Mouse (Mus musculus) layer of hippocampus, adult 9-11 months (tissue): ENCODE results near the gene Shroom1.

Source experiments
- DNase-seq: peaks from one replicate; pipeline ENCODE4 v3.0.0; 2022

Gene Shroom1

DNA sequence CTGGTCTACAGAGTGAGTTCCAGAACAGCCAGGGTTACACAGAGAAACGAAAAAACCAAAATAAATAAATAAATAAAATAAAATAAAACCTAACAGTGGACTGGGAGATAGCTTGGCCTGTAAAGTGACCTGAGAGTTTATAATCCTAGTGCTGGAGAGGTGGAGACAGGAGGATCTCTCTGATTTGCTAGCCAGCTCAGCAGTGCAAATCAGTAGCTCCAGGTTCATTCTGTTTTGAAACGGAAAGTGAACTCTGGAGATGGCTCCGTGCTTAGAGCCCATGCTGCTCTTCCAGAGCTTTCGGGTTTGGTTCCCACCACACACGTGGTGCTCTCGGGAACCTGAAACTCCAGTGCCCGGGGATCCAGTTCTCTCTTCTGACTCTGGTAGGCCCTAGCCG, 9.0 kb upstream of the Shroom1 start:
- DNase-seq = no peak

DNA sequence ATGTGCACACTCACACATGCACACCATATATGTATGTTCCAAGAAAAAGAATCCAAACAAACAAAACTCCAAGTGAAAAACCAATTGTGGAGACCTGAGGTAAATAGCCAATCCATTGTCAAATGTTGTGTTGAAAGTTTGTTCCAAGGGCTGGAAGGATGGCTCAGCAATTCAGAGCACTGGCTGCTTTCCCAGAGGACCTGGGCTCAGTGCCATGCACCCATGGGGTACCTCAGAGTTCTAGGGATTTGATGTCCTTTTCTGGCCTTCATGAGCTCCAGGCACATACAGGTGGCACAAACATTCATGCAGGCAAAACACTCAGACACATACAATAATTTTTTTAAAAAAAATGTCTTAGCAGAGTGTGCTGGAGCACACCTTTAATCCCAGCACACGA, 8.5 kb upstream of the Shroom1 start:
- DNase-seq = no peak

DNA sequence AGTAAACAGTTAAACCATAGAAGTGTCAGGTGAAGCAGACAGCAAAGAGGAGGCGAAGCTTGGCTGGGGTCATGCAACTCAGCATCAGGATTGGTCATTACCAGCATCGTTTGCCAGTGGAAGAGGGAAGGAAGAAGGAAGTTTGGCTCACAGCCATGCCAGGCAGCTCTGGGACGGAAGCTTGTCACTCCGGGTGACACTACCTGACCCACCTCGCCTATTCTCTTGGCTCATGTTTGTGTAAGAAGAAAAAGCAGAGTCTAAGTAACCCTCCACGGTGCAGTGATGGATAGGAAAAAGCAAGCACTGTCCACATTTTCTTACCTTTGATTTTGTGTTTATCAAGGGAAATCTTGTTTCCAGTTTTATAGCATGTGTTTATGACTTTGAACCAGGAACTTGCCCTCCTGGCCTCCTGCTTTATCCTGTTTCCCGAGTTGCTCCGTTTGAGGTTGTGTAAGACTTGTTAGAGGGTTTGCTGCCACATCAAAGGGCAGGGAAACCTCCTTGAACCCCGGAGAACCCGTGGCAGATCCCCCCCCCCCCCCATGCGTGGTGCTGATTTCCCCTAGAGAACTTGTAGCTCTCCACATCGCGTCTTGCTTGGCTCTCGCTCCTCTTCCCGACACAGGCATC, 6.8 kb upstream of the Shroom1 start:
- no peak for DNase-seq

DNA sequence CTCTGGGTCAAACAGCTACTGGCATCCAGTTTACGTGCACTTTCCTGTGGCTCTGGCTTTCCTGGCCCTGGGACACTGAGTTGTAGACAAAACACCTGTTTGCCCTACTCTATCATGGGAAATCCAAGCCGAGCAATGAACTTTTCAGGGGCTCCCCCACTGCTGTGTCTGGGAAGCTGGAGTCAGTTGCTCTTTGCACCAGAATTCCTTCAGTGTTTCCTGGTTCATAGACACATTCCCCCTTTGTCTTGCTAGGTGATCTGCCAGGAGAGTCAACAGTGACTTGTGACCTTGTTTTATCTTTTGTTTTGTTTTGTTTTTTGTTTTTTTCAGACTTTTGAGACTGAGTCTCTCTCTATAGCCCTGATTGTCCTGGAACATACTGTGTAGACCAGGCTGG, 5.6 kb upstream of the Shroom1 start:
- no peak for DNase-seq

DNA sequence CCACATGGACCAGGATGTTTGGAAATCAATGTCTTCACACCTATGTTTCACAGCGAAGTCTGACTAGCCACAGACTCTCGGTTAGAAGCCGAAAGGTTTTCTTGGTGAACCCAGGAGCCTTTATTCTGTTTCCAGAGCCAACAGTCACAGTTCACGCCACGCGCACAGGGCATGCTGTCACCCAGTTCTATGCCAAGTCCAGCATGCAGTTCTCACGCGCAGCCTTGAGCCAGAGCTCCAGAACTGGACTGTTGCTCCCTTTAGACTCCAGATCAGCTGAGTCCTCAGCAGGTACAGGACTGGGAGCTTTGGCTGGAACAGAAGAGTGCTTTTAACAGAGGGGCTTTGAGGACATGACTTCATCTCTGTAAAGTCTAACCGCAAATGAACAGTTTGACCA, 4.6 kb upstream of the Shroom1 start:
- no peak for DNase-seq

DNA sequence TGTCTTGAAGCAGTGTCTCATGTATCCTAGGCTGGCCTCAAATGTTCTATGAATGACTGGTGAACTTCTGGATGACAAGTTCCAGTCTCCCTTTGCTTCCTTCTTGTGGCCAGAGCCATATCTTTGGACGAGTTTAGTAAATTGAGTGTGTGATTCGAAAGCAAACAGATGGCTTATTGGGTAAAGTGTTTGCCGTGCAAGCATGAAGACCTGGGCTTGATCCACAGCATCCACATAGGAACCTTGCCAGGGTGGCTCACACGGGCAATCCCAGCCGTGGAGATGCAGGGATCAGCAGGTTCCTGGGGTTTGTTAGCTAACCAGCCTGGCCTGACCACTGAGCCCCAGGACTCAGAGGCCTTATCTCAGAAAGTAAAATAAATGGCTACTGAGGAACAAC, 4.0 kb upstream of the Shroom1 start:
- no peak for DNase-seq

DNA sequence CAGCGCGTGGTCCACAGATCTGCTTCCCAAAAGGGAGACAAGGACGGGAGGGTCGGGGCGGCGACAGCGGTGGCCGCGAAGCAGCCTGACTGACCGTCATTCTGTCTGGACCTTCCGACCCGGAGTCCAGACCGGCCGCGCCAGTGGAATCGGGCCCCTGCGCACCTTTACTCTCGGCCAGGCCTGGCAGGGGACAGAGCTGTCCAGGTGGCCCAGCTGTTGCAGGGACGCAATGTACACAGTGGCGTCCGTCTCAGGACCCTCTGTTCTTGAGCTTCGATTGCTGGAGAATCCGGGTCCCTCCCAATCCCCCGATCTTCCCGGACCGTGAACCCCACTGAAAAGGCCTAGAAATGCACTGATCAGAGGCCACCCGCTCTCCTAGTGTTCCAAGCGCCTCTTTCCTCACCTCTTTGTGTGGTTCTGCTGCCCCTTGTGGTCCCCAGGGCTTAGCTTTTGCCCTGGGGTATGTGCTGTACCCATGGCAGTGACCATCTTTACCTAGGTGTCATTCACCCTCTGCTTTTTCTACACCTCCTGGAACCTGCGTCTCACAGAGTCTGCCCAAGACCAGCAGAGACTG, 458 bp downstream of the Shroom1 start:
- no peak for DNase-seq

DNA sequence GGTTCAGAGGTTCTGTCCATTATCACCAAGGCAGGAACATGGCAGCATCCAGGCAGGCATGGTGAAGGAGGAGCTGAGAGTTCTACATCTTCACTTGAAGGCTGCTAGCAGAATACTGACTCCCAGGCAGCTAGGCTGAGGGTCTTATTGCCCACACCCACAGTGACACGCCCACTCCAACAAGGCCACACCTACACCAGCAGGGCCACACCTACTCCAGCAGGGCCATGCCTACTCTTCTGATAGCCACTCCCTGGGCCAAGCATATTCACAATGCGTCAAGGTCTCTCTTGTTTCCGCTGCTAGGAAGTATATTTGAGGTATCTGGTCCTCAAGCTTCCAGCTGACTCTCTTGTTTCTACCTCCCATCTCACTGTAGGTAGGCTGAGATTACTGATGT, 2.0 kb downstream of the Shroom1 start:
- no peak for DNase-seq

DNA sequence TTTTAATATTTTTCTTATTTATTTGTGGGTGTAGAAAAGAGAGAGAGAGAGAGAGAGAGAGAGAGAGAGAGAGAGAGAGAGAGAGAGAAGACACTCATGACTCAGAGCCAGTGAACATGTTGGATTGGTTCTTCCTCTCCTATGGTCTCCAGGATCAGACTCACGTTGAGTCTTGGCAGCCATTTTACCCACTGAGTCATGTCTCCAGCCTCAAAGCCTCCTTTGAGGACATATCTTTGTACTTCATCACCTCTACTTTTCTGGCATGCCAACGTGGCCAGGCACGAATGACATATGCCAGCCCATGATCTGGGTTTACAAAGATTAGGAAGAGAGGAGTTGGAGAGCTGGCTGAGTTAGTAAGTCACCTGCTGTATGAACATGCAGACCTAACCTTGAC, 3.2 kb downstream of the Shroom1 start:
- no peak for DNase-seq

DNA sequence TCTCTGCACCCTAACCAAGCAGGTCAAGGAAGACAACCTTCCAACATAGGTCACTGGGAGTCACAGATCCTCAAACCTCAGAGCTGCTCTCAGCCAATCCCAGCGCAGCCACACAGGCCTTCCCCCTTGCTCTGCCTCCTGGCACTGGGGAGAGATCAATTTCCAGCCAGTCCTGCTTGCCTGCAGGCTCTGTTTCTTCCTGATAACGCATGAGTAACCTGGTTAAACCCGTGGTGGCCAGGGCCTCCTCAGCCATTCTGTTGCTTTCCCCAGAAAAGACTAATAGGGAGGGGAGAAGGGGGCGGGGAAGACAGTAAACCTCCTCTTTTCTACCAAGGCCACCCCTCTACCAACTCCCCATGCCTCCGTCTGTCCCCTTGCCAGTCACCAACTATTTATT, 4.7 kb downstream of the Shroom1 start:
- no peak for DNase-seq

DNA sequence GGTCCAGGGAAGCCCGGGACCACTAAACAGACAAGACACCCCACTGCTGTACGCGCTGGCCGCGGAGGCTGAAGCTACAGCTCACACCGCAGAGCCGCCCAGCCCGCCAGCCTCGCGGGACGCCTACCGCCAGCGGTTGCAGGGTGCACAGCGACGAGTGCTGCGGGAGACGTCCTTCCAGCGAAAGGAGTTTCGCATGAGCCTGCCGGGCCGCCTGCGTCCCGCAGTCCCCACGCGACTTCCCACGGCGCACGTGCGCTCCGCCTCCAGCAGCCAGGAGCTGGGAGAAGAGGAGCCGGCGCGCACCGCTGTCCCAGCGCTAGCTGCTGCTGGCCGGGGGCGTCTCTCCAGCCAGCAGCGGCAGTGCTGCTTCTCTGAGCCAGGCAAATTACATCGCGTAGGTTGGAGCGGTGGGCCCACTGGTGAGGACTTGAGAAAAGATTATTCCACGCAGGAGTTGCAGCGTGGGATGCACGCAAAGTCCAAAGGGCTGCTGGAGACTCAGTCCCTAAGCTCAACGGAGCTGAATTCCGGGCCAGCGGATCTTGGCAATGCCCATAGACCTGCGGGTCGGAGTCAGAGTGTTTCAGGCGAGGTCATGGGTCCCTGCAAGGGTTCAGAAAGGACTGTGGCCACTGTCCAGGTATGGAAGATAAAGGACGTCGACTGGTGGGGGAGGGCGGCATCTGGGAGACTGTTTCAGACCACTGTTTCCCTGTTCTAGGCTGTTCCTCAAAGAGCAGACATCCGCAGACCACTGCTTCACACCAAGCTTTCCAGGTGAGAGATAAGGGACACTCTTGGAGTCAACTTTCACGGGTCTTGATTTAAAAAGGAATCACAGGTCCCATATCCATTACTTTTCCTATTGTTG, 6.8 kb downstream of the Shroom1 start:
- no peak for DNase-seq

DNA sequence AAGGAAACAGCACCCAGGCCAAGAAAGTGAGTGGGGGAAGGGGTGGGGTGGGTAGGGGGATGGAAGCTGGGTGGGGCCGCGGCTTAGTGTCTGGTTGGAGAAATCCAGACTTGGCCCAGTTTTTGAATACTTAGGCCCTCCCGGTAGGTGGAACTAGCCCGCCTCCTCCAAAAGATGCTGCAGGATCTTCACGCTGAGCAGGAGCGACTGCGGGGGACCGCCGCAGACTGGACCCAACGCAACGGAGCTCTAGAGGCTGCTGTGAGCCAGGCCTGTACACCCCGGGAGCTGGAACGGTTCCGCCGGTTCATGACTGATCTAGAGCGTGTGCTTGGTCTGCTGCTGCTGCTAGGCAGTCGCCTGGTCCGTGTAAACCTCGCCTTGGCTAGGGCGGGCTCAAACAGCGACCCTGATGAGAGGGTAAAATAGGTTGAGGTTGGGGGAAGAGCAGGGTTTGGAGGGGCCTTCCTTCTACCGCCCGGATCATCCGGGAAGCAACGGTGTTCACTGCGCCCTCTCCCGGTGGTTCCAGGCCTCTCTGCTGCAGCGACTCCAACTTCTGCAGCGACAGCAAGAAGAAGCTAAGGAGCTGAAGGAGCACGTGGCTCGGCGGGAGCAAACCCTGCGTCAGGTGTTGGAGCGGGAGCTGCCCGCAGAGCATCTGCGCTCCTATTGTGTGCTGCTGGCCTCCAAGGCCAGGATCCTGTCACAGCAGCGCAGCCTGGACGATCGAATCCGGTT, 9.4 kb downstream of the Shroom1 start:
- peak; percentile 77 for DNase-seq

DNA sequence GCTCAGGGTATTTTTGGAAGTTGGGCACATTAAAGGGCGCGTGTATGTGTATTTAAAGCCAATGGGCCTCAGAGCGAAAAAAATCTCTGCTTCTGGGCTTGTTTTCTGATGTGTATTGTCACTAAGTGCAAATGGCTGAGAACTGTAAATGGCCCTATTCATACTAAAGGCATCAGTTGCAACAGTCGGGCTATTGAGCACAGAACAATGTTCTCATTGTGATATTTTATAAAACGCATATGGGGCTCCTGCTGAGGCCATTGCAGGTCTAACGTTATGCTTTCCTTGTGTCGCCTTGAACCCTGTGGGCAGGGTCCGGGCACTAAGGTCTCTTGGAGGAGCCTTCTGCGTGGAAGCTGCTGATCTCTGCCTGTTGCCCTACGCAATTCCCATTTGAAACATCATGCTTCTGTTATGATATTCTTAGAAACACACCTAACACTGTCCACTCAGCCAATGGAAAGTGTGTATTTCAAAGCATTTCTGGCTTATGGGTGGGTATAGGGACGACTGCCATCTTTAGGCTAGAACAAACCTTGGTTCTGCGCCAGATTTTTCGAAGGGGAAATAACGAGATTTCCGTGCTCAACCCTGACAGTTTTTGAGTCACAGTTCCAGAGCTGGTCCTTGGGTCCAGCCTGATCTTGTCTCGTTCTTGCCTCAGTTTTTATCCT, 12.4 kb downstream of the Shroom1 start:
- DNase-seq = no peak

DNA sequence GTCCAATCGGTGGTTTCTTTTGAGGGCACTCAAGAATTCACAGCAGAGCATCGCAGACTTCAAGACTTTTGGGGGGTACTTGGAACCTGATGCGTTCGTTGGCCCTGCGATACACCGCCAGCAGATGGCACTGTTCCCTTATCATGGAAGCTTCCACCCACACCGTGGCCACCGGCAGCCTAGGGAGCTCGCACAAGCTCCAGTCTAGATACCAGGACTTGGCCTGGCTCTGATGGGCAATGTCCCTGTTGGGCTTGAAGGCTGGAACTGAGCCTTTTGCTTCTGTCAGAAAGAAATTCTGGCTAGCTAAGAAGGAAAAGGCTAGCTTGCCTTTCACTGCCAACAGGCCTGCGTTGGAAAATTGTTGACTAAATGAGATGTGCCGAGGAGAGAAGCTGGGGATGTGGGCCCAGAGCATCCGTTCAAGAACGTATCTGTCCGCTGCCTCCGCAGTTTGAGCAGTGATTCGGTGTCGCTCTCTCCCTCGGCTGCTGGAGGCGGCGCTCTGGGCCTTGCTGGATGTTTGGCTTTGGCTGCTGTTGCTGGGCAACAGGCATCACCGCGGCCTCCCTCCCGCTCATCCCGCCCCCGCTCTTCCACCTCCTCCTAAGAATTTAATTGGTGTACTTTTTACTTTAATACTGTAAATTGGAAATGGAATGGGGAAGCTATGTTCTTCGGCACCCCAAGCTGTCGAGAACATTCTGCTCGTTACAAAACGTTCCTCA, 13.1 kb downstream of the Shroom1 start, which contains the start of gene Gm9837:
Gene Gm9837, minus strand, starts transcription at position 512 of the 728 bp plus-strand sequence.
- DNase-seq = peak; percentile 94

DNA sequence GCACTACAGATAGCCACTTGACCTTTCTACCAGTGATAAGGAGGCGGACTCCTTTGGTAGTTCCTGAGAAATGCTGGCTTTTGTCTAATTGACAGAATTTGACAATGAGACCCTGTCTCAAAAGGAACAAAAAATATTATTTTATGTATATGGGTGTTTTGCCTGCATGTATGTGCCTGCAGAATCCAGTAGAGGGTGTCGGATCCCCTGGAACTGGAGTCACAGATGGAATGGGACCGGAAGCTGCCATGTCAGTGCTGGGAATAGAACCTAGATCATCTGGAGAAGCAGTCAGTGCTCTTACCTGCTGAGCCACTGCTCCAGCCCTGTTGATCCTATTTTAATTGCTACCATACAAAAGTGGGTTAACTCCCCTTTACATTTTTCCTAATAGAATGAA, 15.7 kb downstream of the Shroom1 start:
- no peak for DNase-seq

DNA sequence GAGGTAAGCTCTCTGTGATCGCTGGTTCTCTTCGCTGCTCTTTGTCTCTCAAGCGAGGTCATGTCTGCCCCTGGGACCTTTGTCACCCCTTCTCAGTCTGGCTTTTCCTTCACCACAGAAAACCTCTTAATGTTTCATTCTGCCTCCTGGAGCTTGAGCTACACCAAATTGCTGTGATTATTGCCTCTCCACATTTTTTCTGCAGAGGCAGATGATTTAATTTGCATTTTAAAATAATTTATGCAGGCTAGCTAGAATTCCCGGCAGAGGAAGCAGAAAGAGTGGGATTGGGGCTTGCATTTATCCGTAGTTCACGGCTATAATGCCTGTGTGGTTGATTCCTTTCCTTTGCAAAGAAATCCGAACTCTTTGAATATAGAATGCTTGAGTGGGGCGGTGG, 18.6 kb downstream of the Shroom1 start:
- no peak for DNase-seq

DNA sequence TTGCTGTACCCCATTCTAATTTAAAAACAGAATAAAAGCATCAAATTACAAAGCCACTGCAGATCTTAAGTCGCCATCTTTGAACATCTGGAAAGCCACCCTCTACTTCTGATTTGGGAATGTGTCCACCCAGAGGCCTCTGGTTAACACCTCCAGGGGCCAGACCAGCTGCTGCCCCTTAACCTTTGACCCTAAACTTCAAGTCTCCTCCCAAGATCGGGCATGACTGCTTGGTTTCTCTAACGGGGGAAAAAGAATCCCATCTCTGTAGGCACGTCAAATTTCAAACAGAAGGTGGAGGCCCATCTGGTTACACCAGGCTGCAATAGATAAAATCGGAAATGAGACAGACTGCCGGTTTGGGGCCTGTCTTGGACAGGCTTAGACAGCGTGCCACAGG, 20.8 kb downstream of the Shroom1 start:
- DNase-seq = no peak

DNA sequence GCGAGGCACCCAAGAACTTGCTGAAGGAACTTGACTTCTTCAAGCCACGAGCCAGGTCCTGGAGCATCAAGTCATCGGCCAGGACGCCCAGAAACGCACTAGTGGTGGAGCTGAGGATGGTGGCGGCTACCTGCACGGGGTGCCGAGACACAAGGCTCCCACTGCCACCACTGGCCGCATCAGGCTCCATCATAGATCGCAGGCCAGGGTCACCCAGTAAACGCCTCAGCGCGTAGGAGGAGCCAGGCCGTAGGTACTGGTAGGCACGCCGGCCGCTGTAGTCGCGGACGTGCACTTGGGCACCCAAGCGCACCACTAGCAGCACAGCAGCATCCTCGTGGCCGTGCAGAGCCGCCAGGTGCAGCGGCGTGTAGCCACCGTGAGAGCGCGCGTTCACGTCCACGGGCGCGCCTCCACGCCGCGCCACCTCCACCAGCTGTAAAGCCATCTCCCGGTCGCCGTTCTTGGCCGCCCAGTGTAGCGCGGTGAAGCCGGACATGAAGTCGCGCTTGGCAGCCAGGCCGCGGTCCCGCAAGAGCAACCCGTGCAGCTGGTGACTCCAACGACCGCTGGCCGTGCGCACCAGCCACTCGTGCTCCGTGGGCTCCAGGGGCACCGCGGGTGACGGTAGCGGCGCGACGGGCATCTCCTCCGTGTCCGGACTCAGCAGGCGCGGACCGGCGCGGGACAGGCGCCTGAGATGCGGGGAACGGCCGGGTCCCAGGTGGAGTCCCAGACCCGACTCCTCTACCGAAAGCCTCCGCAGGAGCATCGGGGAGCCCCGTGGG, 21.6 kb downstream of the Shroom1 start:
- DNase-seq = no peak

DNA sequence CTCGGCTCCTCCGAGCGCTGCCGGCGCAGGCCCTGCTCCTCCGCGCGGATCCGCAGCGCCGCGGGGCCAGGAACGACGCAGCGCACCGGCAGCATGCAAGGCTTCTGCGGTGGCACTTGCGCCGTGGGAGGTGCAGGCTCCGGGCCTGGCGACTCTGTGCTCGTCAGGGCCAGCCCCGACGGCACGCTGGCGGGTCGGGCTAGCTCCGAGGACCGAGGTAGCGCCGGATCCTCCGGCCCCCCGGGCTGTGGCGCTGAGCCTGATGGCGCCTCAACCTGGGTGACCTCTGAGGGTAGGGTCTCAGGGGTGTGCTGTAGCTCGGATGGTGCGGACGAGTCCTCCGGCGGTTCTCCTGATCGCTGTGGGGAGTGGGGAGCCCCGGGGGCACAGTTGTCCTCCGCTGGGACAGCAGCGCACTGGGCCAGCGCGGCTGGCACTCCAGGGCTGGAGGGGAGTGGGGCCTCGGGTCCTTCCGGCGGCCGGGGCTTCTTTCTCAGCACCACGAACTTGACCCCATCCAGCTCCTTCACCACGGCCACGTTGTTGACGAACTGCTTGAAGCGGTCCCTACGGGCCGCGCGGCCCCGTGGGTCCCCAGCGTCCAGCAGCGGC, 22.3 kb downstream of the Shroom1 start:
- DNase-seq = no peak

DNA sequence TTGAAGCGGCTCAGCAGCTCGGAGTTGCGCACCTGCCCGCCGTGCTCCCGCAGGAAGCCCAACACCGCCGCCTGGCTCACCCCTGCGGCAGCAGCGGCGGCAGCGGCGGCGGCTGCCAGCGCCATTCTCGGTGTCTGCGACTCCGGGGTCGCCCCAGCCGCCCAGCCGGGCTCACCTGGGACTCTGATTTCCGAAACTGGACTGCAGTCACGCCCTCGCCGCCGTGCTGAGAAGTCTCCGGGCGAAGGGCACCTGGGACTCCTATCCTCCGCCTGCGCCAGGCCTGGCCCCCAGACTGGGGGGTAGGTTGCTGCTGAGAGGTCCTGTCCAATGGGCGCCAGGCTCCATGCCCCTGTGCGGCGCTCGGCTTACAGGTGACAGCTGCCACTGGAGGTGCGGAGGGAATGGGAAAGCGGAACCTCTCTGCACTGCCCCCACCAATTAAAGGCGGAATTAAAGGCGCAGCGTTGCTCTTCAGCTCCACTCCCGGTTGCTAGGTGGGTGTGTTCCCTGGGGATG, 22.8 kb downstream of the Shroom1 start, which contains the start of the genes Gm9945 and Sowaha:
Gene Gm9945, plus strand, starts transcription at position 384 of the 519 bp plus-strand sequence.
Gene Sowaha, minus strand, starts transcription at position 492 of the 519 bp plus-strand sequence.
- peak; percentile 79 for DNase-seq
